Mouse (Mus musculus): ENCODE data around the gene Ier5l. TPM values are rescaled to one million over a fixed set of nuclear protein-coding genes. Genes with fewer than 3 reads are reported as not detected.

Gene Ier5l
- polyA plus RNA-seq, 1 experiment from 2014 or later: 2.9 TPM

- no peak overlapping the region for H3K4me2 ChIP-seq
- no peak overlapping the region for H3K27ac ChIP-seq (replicated peaks)
- 82% methylated on average over 10 of the region's 10 CpGs for WGBS
- peaks cover 15% of the 10 kb centered on the region for H3K36me3 ChIP-seq
- H3K4me1 ChIP-seq (replicated peaks): peaks cover 15% of the 10 kb centered on the region
- H3K9ac ChIP-seq: no peak overlapping the region
- H3K27me3 ChIP-seq: no peaks in the 10 kb centered on the region
- no peaks in the 10 kb centered on the region for H3K9me3 ChIP-seq
- ATAC-seq (ENCODE audit: low FRiP score, low read depth): no peak
- H3K4me3 ChIP-seq: no peak overlapping the region
Observed at GRCm38 (mm10) chr2:30446891-30447826, 26.9 kb downstream of the Ier5l start.

- 33% methylated on average over 2 of the region's 2 CpGs for WGBS
- no peak overlapping the region for H3K4me3 ChIP-seq
- peaks cover 15% of the 10 kb centered on the region for H3K36me3 ChIP-seq
- ATAC-seq (ENCODE audit: low FRiP score, low read depth): no peak
- no peak overlapping the region for H3K9ac ChIP-seq
- H3K4me1 ChIP-seq (replicated peaks): peaks cover 33% of the 10 kb centered on the region
- no peak overlapping the region for H3K27ac ChIP-seq (replicated peaks)
- H3K27me3 ChIP-seq: no peaks in the 10 kb centered on the region
- no peaks in the 10 kb centered on the region for H3K9me3 ChIP-seq
- H3K4me2 ChIP-seq: no peak overlapping the region
Observed at GRCm38 (mm10) chr2:30445312-30445711, 28.7 kb downstream of the Ier5l start.

GRCm38 (mm10) chr2:30444450-30444849 lies 29.6 kb downstream of the Ier5l start:
- no peak for ATAC-seq (ENCODE audit: low FRiP score, low read depth)
- Histone ChIP-seq H3K4me3 (no peak overlapping the region), H3K4me1 (replicated peaks) (peaks cover 40% of the 10 kb centered on the region), H3K9me3 (no peaks in the 10 kb centered on the region), H3K36me3 (peaks cover 11% of the 10 kb centered on the region), H3K27me3 (no peaks in the 10 kb centered on the region), H3K9ac (no peak overlapping the region), H3K27ac (replicated peaks) (no peak overlapping the region), H3K4me2 (no peak overlapping the region)

GRCm38 (mm10) chr2:30444006-30444405 lies 30.0 kb downstream of the Ier5l start:
- Histone ChIP-seq H3K27me3 (no peaks in the 10 kb centered on the region), H3K27ac (replicated peaks) (no peak overlapping the region), H3K36me3 (peaks cover 14% of the 10 kb centered on the region), H3K9me3 (no peaks in the 10 kb centered on the region), H3K4me2 (no peak overlapping the region), H3K4me3 (no peak overlapping the region), H3K9ac (no peak overlapping the region), H3K4me1 (replicated peaks) (peaks cover 40% of the 10 kb centered on the region)
- ATAC-seq (ENCODE audit: low FRiP score, low read depth): no peak
- 85% methylated on average over 5 of the region's 5 CpGs for WGBS

- H3K9ac ChIP-seq: no peak overlapping the region
- WGBS: 80% methylated on average over 4 of the region's 4 CpGs
- no peaks in the 10 kb centered on the region for H3K27me3 ChIP-seq
- no peaks in the 10 kb centered on the region for H3K9me3 ChIP-seq
- H3K27ac ChIP-seq (replicated peaks): peak overlapping the region; percentile 85
- H3K4me3 ChIP-seq: no peak overlapping the region
- peaks cover 19% of the 10 kb centered on the region for H3K36me3 ChIP-seq
- no peak overlapping the region for H3K4me2 ChIP-seq
- no peak for ATAC-seq (ENCODE audit: low FRiP score, low read depth)
- peaks cover 40% of the 10 kb centered on the region for H3K4me1 ChIP-seq (replicated peaks)
Observed at GRCm38 (mm10) chr2:30443281-30443680, 30.7 kb downstream of the Ier5l start.

- peak overlapping the region; percentile 40 for H3K9ac ChIP-seq
- no peaks in the 10 kb centered on the region for H3K27me3 ChIP-seq
- no peak for ATAC-seq (ENCODE audit: low FRiP score, low read depth)
- peaks cover 26% of the 10 kb centered on the region for H3K36me3 ChIP-seq
- peak overlapping the region; percentile 85 for H3K27ac ChIP-seq (replicated peaks)
- peak overlapping the region; percentile 27 for H3K4me2 ChIP-seq
- no peak overlapping the region for H3K4me3 ChIP-seq
- WGBS: 54% methylated on average over 5 of the region's 5 CpGs
- H3K9me3 ChIP-seq: no peaks in the 10 kb centered on the region
- H3K4me1 ChIP-seq (replicated peaks): peaks cover 40% of the 10 kb centered on the region
Observed at GRCm38 (mm10) chr2:30442498-30442890, 31.5 kb downstream of the Ier5l start.

- peaks cover 30% of the 10 kb centered on the region for H3K36me3 ChIP-seq
Observed at GRCm38 (mm10) chr2:30441518-30442497, 32.2 kb downstream of the Ier5l start.

GRCm38 (mm10) chr2:30440701-30441517 lies 33.1 kb downstream of the Ier5l start:
- Histone ChIP-seq H3K9ac (0 out of 2 replicates have a peak overlapping the region, but pooled peaks have one; percentile 40), H3K4me2 (peak overlapping the region; percentile 27; the same call in 1 of the 2 replicates), H3K4me1 (replicated peaks) (peaks cover 40% of the 10 kb centered on the region), H3K36me3 (peaks cover 30% of the 10 kb centered on the region), H3K27me3 (no peaks in the 10 kb centered on the region), H3K4me3 (no peak overlapping the region), H3K9me3 (no peaks in the 10 kb centered on the region), H3K27ac (replicated peaks) (peak overlapping the region; percentile 85)
- WGBS: 13% methylated on average over 12 of the region's 12 CpGs
- ATAC-seq (ENCODE audit: low FRiP score, low read depth): peak; percentile 43; the same call in 1 of the 2 replicates

More at GRCm38 (mm10) chr2:30441518-30442497, 32.2 kb downstream of the Ier5l start:
- Histone ChIP-seq H3K9ac (peak overlapping the region; percentile 40), H3K4me2 (peak overlapping the region; percentile 27), H3K27me3 (no peaks in the 10 kb centered on the region), H3K9me3 (no peaks in the 10 kb centered on the region), H3K4me3 (no peak overlapping the region; the same call in 1 of the 2 replicates), H3K4me1 (replicated peaks) (peaks cover 40% of the 10 kb centered on the region), H3K27ac (replicated peaks) (peak overlapping the region; percentile 85)
- WGBS: 5% methylated on average over 15 of the region's 15 CpGs
- ATAC-seq (ENCODE audit: low FRiP score, low read depth): 0 out of 2 replicates have a peak, but pooled peaks have one; percentile 46

- Histone ChIP-seq H3K4me1 (replicated peaks) (peaks cover 40% of the 10 kb centered on the region), H3K9ac (0 out of 2 replicates have a peak overlapping the region, but pooled peaks have one; percentile 26), H3K4me2 (no peak overlapping the region), H3K27ac (replicated peaks) (peak overlapping the region; percentile 85), H3K9me3 (no peaks in the 10 kb centered on the region), H3K27me3 (no peaks in the 10 kb centered on the region), H3K36me3 (peaks cover 30% of the 10 kb centered on the region), H3K4me3 (no peak overlapping the region)
- no peak for ATAC-seq (ENCODE audit: low FRiP score, low read depth)
- 48% methylated on average over 3 of the region's 3 CpGs for WGBS
Observed at GRCm38 (mm10) chr2:30440211-30440700, 33.8 kb downstream of the Ier5l start.

GRCm38 (mm10) chr2:30439631-30440030 lies 34.4 kb downstream of the Ier5l start:
- peaks cover 30% of the 10 kb centered on the region for H3K36me3 ChIP-seq
- H3K4me3 ChIP-seq: no peak overlapping the region
- H3K4me1 ChIP-seq (replicated peaks): peaks cover 40% of the 10 kb centered on the region
- no peaks in the 10 kb centered on the region for H3K9me3 ChIP-seq
- no peak for ATAC-seq (ENCODE audit: low FRiP score, low read depth)
- 91% methylated on average over 6 of the region's 6 CpGs for WGBS
- no peak overlapping the region for H3K9ac ChIP-seq
- H3K27ac ChIP-seq (replicated peaks): peak overlapping the region; percentile 85; the same call in 1 of the 2 replicates
- no peak overlapping the region for H3K4me2 ChIP-seq
- H3K27me3 ChIP-seq: no peaks in the 10 kb centered on the region

- Histone ChIP-seq H3K4me2 (no peak overlapping the region), H3K27me3 (no peaks in the 10 kb centered on the region), H3K4me1 (replicated peaks) (peaks cover 32% of the 10 kb centered on the region), H3K9ac (no peak overlapping the region), H3K4me3 (no peak overlapping the region), H3K27ac (replicated peaks) (no peak overlapping the region), H3K9me3 (no peaks in the 10 kb centered on the region), H3K36me3 (peaks cover 41% of the 10 kb centered on the region)
- no peak for ATAC-seq (ENCODE audit: low FRiP score, low read depth)
- 92% methylated on average over 4 of the region's 4 CpGs for WGBS
Observed at GRCm38 (mm10) chr2:30437791-30438190, 36.2 kb downstream of the Ier5l start.

Measured in hindbrain, embryonic 15.5 days (tissue).